Mouse (Mus musculus) embryonic fibroblast, embryonic 13.5 days (primary cell): ENCODE measurements around the gene B4galnt1.

Source experiments
- CTCF ChIP-seq: IDR thresholded peaks from 2 replicates; pipeline ENCODE4 v1.5.1; 2011; ENCODE audit warnings: mild to moderate bottlenecking, control low read depth, low read length, moderate library complexity, borderline replicate concordance; ENCODE audit not compliant: insufficient read depth
- POLR2A ChIP-seq: IDR thresholded peaks from 2 replicates; pipeline ENCODE4 v1.6.1; 2011; ENCODE audit warnings: low read depth, mild to moderate bottlenecking, control low read depth, low read length, moderate library complexity

- TF ChIP-seq CTCF, result no peak
- no peak for TF ChIP-seq POLR2A
Observed at GRCm38 (mm10) chr10:127203106-127203505, 38.1 kb downstream of the B4galnt1 start.
